Mouse (Mus musculus): Measurements from ENCODE around the gene Cage1.

The Cage1 gene

DNA sequence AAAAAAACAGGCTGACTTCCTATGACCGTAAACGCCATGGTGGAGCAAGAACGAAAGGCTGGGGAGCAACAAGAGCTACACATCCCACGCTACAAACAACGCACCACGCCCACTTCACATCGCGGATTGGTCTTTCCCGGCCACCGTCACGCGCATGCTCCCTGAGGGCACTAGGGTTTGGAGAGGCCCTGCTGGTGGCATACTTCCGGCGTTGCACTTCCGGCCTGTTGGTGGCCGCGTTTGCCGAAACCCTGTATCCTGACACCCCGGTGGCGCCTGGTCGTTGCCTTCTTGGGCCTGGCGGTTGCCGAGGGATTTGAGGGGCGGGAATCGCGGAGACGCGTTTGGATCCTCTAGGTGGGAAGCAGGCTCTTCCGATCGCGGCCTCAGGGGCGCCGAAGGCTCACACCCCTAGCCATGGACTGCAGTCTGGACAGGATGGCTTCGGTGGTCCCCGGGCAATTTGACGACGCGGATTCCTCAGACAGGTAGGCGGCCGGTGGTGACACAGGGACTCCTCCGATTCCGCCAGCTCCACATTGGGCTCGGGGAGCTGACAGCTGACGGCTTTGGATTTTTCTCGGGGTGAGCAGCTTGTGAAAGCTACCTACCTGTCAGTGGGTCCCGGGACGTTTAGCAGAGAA lies at the start of gene Cage1:
Gene Cage1 (minus strand): TSS at position 26 of the 644 bp plus-strand sequence.
- DNase-seq (ENCODE audit: low spot score) = peak; percentile 99

DNA sequence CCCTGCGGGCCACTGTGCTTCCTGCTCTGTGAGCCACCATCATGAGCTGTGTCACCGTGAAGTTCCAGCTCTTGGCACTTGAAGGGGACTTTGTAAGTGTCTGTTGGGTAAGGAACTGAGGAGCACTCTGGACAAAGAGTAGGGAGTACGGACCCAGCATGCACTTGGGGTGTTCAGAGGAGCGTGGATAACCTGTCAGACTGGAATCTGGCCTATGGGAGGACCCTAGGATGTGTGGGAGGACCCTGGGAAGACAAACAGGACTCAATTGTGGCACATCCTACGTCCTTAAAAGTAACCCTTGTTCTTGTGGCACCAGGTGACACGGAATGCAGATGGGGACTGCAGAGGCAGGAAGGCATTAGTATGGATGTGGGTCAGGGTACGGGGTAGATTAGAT lies 44.3 kb upstream of the Cage1 start:
- DNase-seq (ENCODE audit: low spot score) = no peak

- DNase-seq (ENCODE audit: low spot score) = no peak
Observed at GRCm38 (mm10) chr13:38080725-38081124, 43.9 kb upstream of the Cage1 start.

DNA sequence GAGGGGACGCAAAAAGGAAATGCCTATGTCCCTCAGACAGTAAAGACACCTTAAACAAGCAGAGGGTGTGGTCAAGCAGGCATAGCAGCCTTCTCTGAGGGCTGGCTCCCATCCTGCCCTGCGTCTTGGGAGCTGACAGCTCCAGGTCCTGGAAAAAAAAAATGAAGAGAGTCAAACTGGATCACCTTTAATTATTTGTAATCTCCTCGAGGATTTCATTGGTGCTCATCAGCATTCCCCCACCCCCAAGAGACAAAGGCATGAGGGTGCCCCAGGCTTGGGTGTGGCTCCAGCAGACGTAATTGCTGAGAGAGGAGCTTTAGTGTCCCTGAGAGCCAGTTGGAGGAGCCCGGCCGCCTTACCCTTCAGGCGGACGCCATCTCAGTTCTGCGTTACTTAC lies 43.1 kb upstream of the Cage1 start:
- no peak for DNase-seq (ENCODE audit: low spot score)

DNA sequence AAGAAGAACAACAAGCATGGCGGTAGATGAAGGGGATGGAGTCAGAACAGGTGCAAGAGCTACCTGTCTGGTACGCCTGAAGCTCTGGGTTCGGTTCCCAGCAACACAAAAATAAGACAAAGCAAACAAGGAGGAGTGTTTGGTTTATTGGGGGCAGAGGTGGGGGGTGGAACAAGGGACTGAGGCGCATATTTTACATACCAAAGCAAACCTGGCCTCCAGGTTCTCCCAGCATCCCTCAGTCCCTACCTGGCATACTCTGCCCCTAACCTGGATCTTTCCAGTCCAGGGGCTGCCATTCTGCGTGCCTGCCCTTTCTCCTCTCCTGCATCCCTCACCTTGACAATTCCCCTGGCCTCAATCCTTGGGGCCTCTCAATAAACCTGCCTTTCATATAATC lies 42.5 kb upstream of the Cage1 start:
- no peak for DNase-seq (ENCODE audit: low spot score)

GRCm38 (mm10) chr13:38078836-38079235 lies 42.0 kb upstream of the Cage1 start:
- DNase-seq (ENCODE audit: low spot score) = no peak

DNA sequence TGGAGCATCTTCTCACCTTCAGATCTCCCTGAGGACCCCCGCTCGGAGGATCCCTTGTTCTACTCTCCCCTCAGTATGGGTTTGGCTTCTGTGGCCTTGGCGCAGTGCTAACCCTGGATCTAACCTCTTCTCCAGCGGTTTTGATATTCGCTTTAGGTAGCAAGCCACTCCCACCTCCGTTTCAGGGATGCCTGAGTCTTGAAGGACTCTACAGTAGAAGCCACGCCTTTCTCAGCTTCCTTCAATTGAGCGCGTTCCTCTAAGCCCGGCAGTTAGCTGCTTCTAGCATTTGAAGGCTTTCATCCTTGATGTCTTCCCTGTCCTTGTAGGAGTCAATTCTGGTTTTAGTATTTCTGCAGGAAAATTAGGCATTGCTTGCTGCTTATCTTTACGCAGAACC lies 40.2 kb upstream of the Cage1 start:
- DNase-seq (ENCODE audit: low spot score) = peak; percentile 65

GRCm38 (mm10) chr13:38074404-38074803 lies 37.5 kb upstream of the Cage1 start:
- no peak for DNase-seq (ENCODE audit: low spot score)

DNA sequence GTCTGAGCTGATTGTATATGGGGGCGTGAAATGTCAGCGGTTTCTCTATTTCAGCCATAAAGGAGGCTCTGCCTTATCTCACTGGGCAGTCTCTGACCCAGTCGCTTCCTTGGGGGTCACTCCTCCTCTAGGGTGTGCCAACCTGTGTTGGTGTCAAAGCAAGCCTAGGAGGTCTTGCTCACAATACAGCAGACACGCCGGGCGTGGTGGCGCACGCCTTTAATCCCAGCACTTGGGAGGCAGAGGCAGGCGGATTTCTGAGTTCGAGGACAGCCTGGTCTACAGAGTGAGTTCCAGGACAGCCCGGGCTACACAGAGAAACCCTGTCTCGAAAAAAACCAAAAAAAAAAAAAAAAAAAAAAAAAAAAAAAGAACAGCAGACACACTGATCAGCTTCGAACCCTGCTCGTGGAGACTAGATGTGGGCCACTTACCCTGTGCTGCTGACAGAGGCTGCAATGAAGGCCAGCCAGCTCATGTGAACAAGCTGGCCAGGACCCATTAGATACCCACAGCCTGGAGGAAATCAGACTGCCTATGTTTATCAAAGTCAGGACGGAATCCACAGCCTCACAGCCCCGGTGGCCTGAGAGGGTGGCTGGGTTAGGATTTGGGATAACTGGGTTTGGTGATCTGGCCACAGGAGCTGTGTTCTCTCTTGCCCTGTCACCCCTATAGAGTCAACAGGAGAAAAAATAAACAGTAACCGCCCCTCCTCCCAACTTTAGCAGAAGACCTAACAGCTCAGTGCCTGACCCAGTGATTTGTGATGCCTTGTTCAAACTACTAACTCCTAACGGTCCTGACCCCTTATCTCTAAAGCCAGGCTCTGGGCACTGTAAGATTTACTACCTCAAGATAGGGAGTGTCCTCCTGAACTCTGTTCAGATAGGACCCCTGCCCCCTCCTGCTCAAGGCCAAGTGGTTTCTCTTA lies 36.8 kb upstream of the Cage1 start:
- DNase-seq (ENCODE audit: low spot score) = peak; percentile 31

- DNase-seq (ENCODE audit: low spot score) = no peak
Observed at GRCm38 (mm10) chr13:38070945-38071344, 34.1 kb upstream of the Cage1 start.

GRCm38 (mm10) chr13:38064854-38065663 lies 28.2 kb upstream of the Cage1 start:
- DNase-seq (ENCODE audit: low spot score) = peak; percentile 84

GRCm38 (mm10) chr13:38062678-38063077 lies 25.8 kb upstream of the Cage1 start:
- no peak for DNase-seq (ENCODE audit: low spot score)

- no peak for DNase-seq (ENCODE audit: low spot score)
Observed at GRCm38 (mm10) chr13:38049888-38050287, 13.0 kb upstream of the Cage1 start.

GRCm38 (mm10) chr13:38037811-38038210 lies 942 bp upstream of the Cage1 start:
- no peak for DNase-seq (ENCODE audit: low spot score)

- peak; percentile 10 for DNase-seq (ENCODE audit: low spot score)
Observed at GRCm38 (mm10) chr13:38036343-38037043, 376 bp downstream of the Cage1 start, which contains the start of gene Riok1. Gene Riok1, plus strand, starts transcription at chr13:38036995.

- no peak for DNase-seq (ENCODE audit: low spot score)
Observed at GRCm38 (mm10) chr13:38028407-38028806, 8.5 kb downstream of the Cage1 start.

DNA sequence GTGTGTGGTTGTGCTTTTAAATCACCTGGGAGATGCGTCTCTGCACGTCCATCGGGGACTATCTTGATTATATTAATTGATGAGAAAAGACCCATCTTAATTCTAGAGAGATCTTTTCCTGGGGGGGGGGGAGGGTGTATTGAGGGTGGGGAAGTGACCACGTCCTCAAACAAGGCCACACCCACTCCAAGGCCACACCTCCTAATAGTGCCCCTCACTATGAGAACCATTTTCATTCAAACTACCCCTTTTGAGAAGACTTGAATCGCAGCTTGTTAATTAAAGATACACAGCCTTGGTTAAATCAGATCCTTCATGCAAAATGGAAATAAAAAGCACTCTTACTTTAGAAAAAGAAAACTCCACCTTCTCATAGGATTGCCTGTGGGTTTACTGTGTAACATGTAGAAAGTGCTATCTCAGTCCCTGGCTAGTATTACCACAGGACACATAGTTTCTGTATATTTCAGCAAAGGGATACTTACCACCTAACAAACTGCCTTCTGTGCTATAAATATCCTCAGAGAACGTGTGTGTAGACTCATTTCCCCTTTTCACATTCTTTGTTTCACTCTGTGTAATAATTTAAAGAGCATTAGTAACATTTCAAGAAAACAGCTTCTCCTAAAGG lies 9.1 kb downstream of the Cage1 start:
- DNase-seq (ENCODE audit: low spot score) = no peak

GRCm38 (mm10) chr13:38025874-38026273 lies 11.0 kb downstream of the Cage1 start:
- peak; percentile 13 for DNase-seq (ENCODE audit: low spot score)

DNA sequence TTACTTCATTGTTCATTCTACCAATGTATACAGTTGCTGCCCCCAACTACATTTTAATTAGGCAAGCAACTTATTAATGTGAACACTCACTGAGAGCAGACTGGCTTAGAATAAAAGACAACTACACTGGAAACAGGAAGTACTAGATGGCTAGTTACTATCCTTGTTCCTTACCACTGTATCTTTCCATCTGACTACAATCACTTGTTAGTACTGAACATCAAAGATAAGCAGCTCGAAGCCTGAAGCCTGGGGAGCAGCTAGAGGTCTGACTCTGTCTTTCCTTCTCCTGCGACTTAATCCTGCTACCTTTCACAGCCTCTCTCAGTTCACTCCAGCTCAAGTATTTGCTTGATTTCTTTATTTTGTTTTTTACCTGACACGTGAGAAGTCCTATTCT lies 18.1 kb downstream of the Cage1 start:
- DNase-seq (ENCODE audit: low spot score) = no peak

GRCm38 (mm10) chr13:38015591-38015990 lies 21.3 kb downstream of the Cage1 start:
- no peak for DNase-seq (ENCODE audit: low spot score)

GRCm38 (mm10) chr13:38012436-38012835 lies 24.4 kb downstream of the Cage1 start:
- DNase-seq (ENCODE audit: low spot score) = no peak

Measured in embryo, embryonic 10.5 days (tissue).